Mouse (Mus musculus): ENCODE measurements around the gene Card11. TPM values are rescaled to one million over a fixed set of nuclear protein-coding genes. Genes with fewer than 3 reads are reported as not detected.

The Card11 gene
- polyA plus RNA-seq, 1 experiment from 2014 or later = not detected

DNA sequence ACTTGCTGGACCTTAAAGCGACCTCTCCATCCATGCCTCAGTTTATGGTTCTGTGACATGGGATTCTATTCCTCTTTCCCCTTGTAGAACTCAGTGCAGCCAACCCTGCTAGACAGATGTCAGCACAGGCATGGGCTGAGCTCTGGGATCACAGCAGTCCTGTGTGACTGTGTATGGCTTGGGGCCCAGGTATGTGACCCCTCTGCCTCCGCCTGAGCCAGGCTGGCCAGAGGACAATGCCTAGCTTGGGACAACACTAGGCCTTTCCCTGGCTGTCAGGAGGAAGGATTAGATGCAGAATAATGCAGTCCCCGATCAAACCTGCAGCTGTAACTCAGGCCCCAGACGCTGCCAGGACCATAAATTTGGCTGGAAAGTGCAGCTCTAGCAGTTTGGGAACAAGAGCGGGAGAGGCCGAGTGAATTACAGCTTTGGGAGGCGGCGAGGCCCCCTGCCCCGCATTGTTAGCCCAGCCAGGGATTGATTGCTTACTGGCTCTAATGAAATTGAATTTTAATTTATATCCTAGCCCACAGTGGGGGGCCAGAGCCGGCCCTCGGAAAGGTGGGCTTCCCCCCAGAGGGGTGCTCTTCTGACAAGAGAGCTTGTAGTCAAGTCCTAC, 144.4 kb downstream of the Card11 start:
- no peak overlapping the region for H3K9ac ChIP-seq (ENCODE audit: low read length)
- ATAC-seq = no peak

GRCm38 (mm10) chr5:140854700-140855099, 145.7 kb downstream of the Card11 start:
- H3K9ac ChIP-seq (ENCODE audit: low read length) = no peak overlapping the region
- WGBS = 84% methylated on average over 4 of the region's 4 CpGs
- ATAC-seq = no peak

More for the DNA sequence above, 144.4 kb downstream of the Card11 start:
- H3K4me1 ChIP-seq (ENCODE audit: control insufficient read depth, insufficient read depth, low read length) = no peaks in the 10 kb centered on the region
- H3K9me3 ChIP-seq (replicated peaks; ENCODE audit: control insufficient read depth, low read length) = no peaks in the 10 kb centered on the region
- H3K4me2 ChIP-seq (ENCODE audit: low read length) = no peak overlapping the region
- WGBS = 37% methylated on average over 11 of the region's 11 CpGs
- H3K27ac ChIP-seq (ENCODE audit: low read depth, low read length) = no peak overlapping the region
- H3K36me3 ChIP-seq (ENCODE audit: control insufficient read depth, insufficient read depth, low read length) = no peaks in the 10 kb centered on the region
- DNase-seq (ENCODE audit: low spot score) = no peak
- no peaks in the 10 kb centered on the region for H3K27me3 ChIP-seq (replicated peaks; ENCODE audit: control insufficient read depth, insufficient read depth, low read length)
- no peak overlapping the region for H3K4me3 ChIP-seq (ENCODE audit: low read depth, low read length)

DNA sequence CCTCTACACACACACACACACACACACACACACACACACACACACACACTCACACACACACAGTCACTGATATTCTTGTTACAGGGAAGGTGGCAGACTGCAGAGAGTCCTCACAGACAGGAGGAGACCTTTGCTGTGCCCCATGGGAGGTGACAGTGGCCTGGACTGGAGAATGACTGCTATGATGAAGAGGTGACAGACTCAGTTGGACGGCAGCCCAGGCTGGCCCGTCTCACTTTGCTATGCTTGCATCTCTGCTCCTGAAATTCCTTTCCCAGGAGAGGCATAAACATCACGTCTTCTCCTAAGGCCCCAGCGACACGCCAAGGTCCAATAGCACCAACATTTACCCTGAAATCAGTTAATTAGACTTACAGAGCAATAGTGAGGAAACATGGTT, 146.7 kb downstream of the Card11 start:
- H3K9ac ChIP-seq (ENCODE audit: low read length) = no peak overlapping the region
- 84% methylated on average over 5 of the region's 5 CpGs for WGBS
- H3K27me3 ChIP-seq (replicated peaks; ENCODE audit: control insufficient read depth, insufficient read depth, low read length) = no peaks in the 10 kb centered on the region
- DNase-seq (ENCODE audit: low spot score) (no peak), ATAC-seq (no peak)
- H3K4me2 ChIP-seq (ENCODE audit: low read length) = no peak overlapping the region
- H3K4me3 ChIP-seq (ENCODE audit: low read depth, low read length) = no peak overlapping the region
- H3K36me3 ChIP-seq (ENCODE audit: control insufficient read depth, insufficient read depth, low read length) = no peaks in the 10 kb centered on the region
- no peaks in the 10 kb centered on the region for H3K9me3 ChIP-seq (replicated peaks; ENCODE audit: control insufficient read depth, low read length)
- no peak overlapping the region for H3K27ac ChIP-seq (ENCODE audit: low read depth, low read length)
- H3K4me1 ChIP-seq (ENCODE audit: control insufficient read depth, insufficient read depth, low read length) = no peaks in the 10 kb centered on the region

More at GRCm38 (mm10) chr5:140854700-140855099, 145.7 kb downstream of the Card11 start:
- Histone ChIP-seq H3K27ac (ENCODE audit: low read depth, low read length) (no peak overlapping the region), H3K36me3 (ENCODE audit: control insufficient read depth, insufficient read depth, low read length) (no peaks in the 10 kb centered on the region), H3K4me1 (ENCODE audit: control insufficient read depth, insufficient read depth, low read length) (no peaks in the 10 kb centered on the region), H3K4me3 (ENCODE audit: low read depth, low read length) (no peak overlapping the region), H3K9me3 (replicated peaks; ENCODE audit: control insufficient read depth, low read length) (no peaks in the 10 kb centered on the region), H3K4me2 (ENCODE audit: low read length) (no peak overlapping the region), H3K27me3 (replicated peaks; ENCODE audit: control insufficient read depth, insufficient read depth, low read length) (no peaks in the 10 kb centered on the region)
- no peak for DNase-seq (ENCODE audit: low spot score)

DNA sequence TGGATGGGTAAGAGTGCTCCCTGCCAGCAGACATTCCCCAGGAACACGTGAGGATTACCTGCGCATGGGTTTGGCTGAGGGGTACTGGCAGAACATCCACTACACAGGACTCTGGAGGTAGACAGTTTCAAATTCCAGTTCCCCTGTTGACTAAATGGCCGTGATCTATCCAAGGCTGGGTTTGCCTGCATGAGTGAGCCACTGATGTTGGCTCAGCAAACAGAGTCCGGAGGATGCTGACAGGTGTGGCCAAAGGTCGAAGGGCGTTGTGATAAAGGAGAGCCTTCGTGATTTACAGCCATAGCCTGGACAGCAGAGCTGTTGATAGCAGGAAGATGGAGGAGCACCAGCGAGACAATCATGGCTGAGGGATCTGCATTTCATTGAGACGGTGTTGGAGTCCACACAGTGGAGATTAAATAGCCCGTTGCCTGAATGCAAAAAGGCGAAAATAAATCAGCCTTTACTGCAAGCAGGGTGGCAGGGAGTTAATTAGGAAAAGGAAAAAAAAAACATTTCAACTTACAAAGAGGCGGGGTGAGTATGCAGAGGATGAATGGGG, 147.9 kb downstream of the Card11 start:
- DNase-seq (ENCODE audit: low spot score) (no peak), ATAC-seq (no peak)
- no peaks in the 10 kb centered on the region for H3K4me1 ChIP-seq (ENCODE audit: control insufficient read depth, insufficient read depth, low read length)
- H3K27ac ChIP-seq (ENCODE audit: low read depth, low read length) = no peak overlapping the region
- no peak overlapping the region for H3K9ac ChIP-seq (ENCODE audit: low read length)
- H3K4me2 ChIP-seq (ENCODE audit: low read length) = no peak overlapping the region
- H3K9me3 ChIP-seq (replicated peaks; ENCODE audit: control insufficient read depth, low read length) = no peaks in the 10 kb centered on the region
- WGBS = 73% methylated on average over 12 of the region's 12 CpGs
- H3K4me3 ChIP-seq (ENCODE audit: low read depth, low read length) = no peak overlapping the region
- no peaks in the 10 kb centered on the region for H3K27me3 ChIP-seq (replicated peaks; ENCODE audit: control insufficient read depth, insufficient read depth, low read length)
- no peaks in the 10 kb centered on the region for H3K36me3 ChIP-seq (ENCODE audit: control insufficient read depth, insufficient read depth, low read length)

DNA sequence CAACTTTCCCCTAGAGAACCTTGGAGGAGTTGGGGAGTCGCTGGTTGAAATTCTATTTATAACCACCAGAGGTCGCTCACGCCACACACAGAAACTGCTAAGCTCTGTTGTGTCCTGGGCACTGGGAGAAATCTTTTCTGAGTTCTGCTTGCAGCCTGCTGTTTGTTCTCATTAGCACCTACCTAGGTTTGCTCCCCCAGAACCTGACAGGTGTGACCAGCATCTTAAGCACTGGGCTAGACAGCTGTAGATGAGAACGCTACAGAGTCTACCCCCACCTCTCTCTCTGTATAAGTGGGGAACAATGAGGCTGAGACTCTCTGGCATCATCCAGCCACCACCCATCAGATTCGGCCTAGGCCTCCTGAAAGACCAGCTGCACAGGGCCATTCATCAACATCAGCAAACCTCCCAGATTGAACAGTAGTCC, 153.1 kb downstream of the Card11 start:
- no peaks in the 10 kb centered on the region for H3K36me3 ChIP-seq (ENCODE audit: control insufficient read depth, insufficient read depth, low read length)
- no peak overlapping the region for H3K9ac ChIP-seq (ENCODE audit: low read length)
- whole genome bisulfite sequencing = 16% methylated on average over 5 of the region's 5 CpGs
- ATAC-seq (peak; percentile 71), DNase-seq (ENCODE audit: low spot score) (peak; percentile 85)
- H3K27me3 ChIP-seq (replicated peaks; ENCODE audit: control insufficient read depth, insufficient read depth, low read length) = no peaks in the 10 kb centered on the region
- no peak overlapping the region for H3K4me3 ChIP-seq (ENCODE audit: low read depth, low read length)
- H3K9me3 ChIP-seq (replicated peaks; ENCODE audit: control insufficient read depth, low read length) = no peaks in the 10 kb centered on the region
- H3K27ac ChIP-seq (ENCODE audit: low read depth, low read length) = peak overlapping the region; percentile 21; the same call in 1 of the 2 replicates
- H3K4me2 ChIP-seq (ENCODE audit: low read length) = no peak overlapping the region
- H3K4me1 ChIP-seq (ENCODE audit: control insufficient read depth, insufficient read depth, low read length) = no peaks in the 10 kb centered on the region

DNA sequence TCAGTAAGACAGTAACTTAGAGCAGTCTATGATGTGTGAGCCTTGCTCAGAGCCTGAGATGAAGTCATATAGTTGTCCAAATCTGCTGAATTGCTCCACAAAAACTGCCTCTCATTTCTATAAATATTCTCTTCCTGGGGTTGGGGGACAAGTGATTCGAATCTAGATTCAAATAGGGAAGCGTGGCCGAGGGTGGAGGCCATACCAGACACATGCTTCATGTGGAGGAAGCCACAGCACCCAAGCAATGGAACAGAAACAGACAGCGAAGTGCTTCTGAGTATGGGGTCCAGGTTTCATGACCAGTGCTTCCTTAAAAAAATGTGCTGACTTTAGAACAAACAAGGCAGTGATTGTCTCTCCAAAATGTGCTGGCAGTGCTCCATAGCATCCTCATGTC, 158.4 kb downstream of the Card11 start:
- no peaks in the 10 kb centered on the region for H3K4me1 ChIP-seq (ENCODE audit: control insufficient read depth, insufficient read depth, low read length)

GRCm38 (mm10) chr5:140831064-140831431, 169.3 kb downstream of the Card11 start:
- 0 out of 2 replicates have a peak, but pooled peaks cover 3% of the 10 kb centered on the region for H3K36me3 ChIP-seq (ENCODE audit: control insufficient read depth, insufficient read depth, low read length)
- no peaks in the 10 kb centered on the region for H3K27me3 ChIP-seq (replicated peaks; ENCODE audit: control insufficient read depth, insufficient read depth, low read length)
- peak overlapping the region; percentile 46 for H3K4me2 ChIP-seq (ENCODE audit: low read length)
- DNase-seq (ENCODE audit: low spot score) (no peak), ATAC-seq (no peak)
- WGBS = 79% methylated on average over 8 of the region's 8 CpGs
- H3K9me3 ChIP-seq (replicated peaks; ENCODE audit: control insufficient read depth, low read length) = no peaks in the 10 kb centered on the region
- peaks cover 27% of the 10 kb centered on the region for H3K4me1 ChIP-seq (ENCODE audit: control insufficient read depth, insufficient read depth, low read length)
- no peak overlapping the region for H3K27ac ChIP-seq (ENCODE audit: low read depth, low read length)
- H3K4me3 ChIP-seq (ENCODE audit: low read depth, low read length) = no peak overlapping the region
- H3K9ac ChIP-seq (ENCODE audit: low read length) = no peak overlapping the region; the same call in 1 of the 2 replicates

More for the DNA sequence above, 158.4 kb downstream of the Card11 start:
- Histone ChIP-seq H3K4me2 (ENCODE audit: low read length) (no peak overlapping the region), H3K4me3 (ENCODE audit: low read depth, low read length) (no peak overlapping the region), H3K36me3 (ENCODE audit: control insufficient read depth, insufficient read depth, low read length) (no peaks in the 10 kb centered on the region), H3K27me3 (replicated peaks; ENCODE audit: control insufficient read depth, insufficient read depth, low read length) (no peaks in the 10 kb centered on the region), H3K27ac (ENCODE audit: low read depth, low read length) (no peak overlapping the region), H3K9me3 (replicated peaks; ENCODE audit: control insufficient read depth, low read length) (no peaks in the 10 kb centered on the region), H3K9ac (ENCODE audit: low read length) (no peak overlapping the region)
- no peak for DNase-seq (ENCODE audit: low spot score)
- ATAC-seq = no peak
- WGBS = 78% methylated on average over 4 of the region's 4 CpGs

- peak within 1 kb of the TSS; percentile 65; the same call in 1 of the 2 replicates for H3K27ac ChIP-seq (ENCODE audit: low read depth, low read length)
- H3K9ac ChIP-seq (ENCODE audit: low read length) = peak within 1 kb of the TSS; percentile 83
- ATAC-seq = peak; percentile 99
- H3K4me2 ChIP-seq (ENCODE audit: low read length) = peak within 1 kb of the TSS; percentile 97
- H3K27me3 ChIP-seq (replicated peaks; ENCODE audit: control insufficient read depth, insufficient read depth, low read length) = no peaks in the 10 kb centered on the region
- under 1% methylated on average over 36 of the region's 49 CpGs for WGBS
- H3K9me3 ChIP-seq (replicated peaks; ENCODE audit: control insufficient read depth, low read length) = no peaks in the 10 kb centered on the region
- H3K36me3 ChIP-seq (ENCODE audit: control insufficient read depth, insufficient read depth, low read length) = 0 out of 2 replicates have a peak, but pooled peaks cover 4% of the 10 kb centered on the region
- peaks cover 27% of the 10 kb centered on the region for H3K4me1 ChIP-seq (ENCODE audit: control insufficient read depth, insufficient read depth, low read length)
- DNase-seq (ENCODE audit: low spot score) = peak; percentile 100
- H3K4me3 ChIP-seq (ENCODE audit: low read depth, low read length) = peak within 1 kb of the TSS; percentile 80
Measured at GRCm38 (mm10) chr5:140830314-140831063, 169.9 kb downstream of the Card11 start, which contains the start of gene Gna12. Gene Gna12, minus strand, starts transcription at chr5:140830431.

Measured in forebrain, embryonic 14.5 days (tissue).